Mouse (Mus musculus) stomach, postnatal 0 days (tissue): ENCODE measurements at regions not wholly inside any gene's neighbourhood (a gene's known extent, or its start where the extent isn't known, plus 50 kb on each side); places are given as distances from the start of the nearest gene placed in this dataset.

Source experiments
- CTCF ChIP-seq: IDR thresholded peaks from 2 replicates; pipeline ENCODE4 v1.5.1; 2016; ENCODE audit warnings: antibody characterized with exemption, low read depth, mild to moderate bottlenecking, moderate library complexity
- EP300 ChIP-seq: optimal IDR thresholded peaks from 2 replicates; pipeline ENCODE3; 2016; ENCODE audit warnings: antibody characterized with exemption

DNA sequence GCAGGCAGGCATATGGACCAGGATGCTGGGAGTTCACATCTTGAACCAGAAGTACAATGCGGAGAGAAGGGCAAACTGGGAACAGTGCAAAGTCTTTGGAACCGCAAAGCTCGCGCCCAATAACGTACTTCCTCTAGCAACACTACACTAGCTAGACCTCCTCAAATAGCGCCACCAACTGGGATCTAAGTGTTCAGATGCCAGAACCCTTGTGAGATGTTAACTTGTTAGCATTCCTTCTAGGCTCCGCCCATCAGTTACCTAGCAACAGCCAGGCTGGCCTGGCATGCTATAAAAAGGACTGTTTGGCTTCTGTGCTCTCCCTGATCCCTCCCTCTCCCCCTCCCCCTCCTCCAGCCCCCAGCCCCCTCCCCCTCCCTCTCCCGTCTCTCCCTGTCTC, 182.3 kb upstream of the Jmjd1c start:
- TF ChIP-seq CTCF (peak; percentile 51), EP300 (no peak)
